Mouse (Mus musculus) MEL (cell line): ENCODE measurements around the gene Macf1. TPM values are rescaled to one million over a fixed set of nuclear protein-coding genes. Genes with fewer than 3 reads are reported as not detected.

Experiments used
- DNase-seq: peaks from one replicate; pipeline ENCODE4 v3.0.0; 2011; ENCODE audit warnings: low read depth, low spot score
- H3K27ac ChIP-seq: 2 replicates; pipeline ENCODE4 v1.5.1; 2012; ENCODE audit warnings: low read depth, mild to moderate bottlenecking, control low read depth, low read length, moderate library complexity; ENCODE audit not compliant: control insufficient read depth
- H3K27me3 ChIP-seq, 2 experiments: fragments of 150-350 bp in 1 of 2; sonication (generic) in 1 of 2; 2 replicates each; pipeline ENCODE4 v1.6.1; 2012; ENCODE audit warnings: low read length in 2 of 2, mild to moderate bottlenecking in 2 of 2, improper control_type of control experiment in 1 of 2, moderate library complexity in 1 of 2; ENCODE audit not compliant: insufficient read depth in 2 of 2, control insufficient read depth in 1 of 2
- H3K36me3 ChIP-seq, 2 experiments: 2 replicates each; pipeline ENCODE4 v1.6.1; 2012 to 2014; ENCODE audit warnings: low read length in 2 of 2, improper control_type of control experiment in 1 of 2, inconsistent platforms in 1 of 2, mild to moderate bottlenecking in 1 of 2; ENCODE audit not compliant: insufficient read depth in 2 of 2, control insufficient read depth in 1 of 2
- H3K4me1 ChIP-seq, 2 experiments: fragments of 150-350 bp in 1 of 2; sonication (generic) in 1 of 2; 2 replicates each; pipeline ENCODE4 v1.6.1; 2012; ENCODE audit warnings: low read length in 2 of 2, improper control_type of control experiment in 1 of 2, mild to moderate bottlenecking in 1 of 2; ENCODE audit not compliant: insufficient read depth in 2 of 2, control insufficient read depth in 1 of 2
- H3K4me3 ChIP-seq, 2 experiments: fragments of 150-350 bp in 1 of 2; sonication (generic) in 1 of 2; 2 replicates each; pipeline ENCODE4 v1.5.1; 2012; ENCODE audit warnings: low read depth in 2 of 2, low read length in 2 of 2, mild to moderate bottlenecking in 2 of 2, moderate library complexity in 2 of 2, control low read depth in 1 of 2, improper control_type of control experiment in 1 of 2; ENCODE audit not compliant: control insufficient read depth in 1 of 2, insufficient read depth in 1 of 2
- H3K79me2 ChIP-seq: 2 replicates; pipeline ENCODE4 v1.6.1; 2012; ENCODE audit warnings: mild to moderate bottlenecking, low read length, moderate library complexity; ENCODE audit not compliant: control insufficient read depth, poor library complexity, insufficient read depth
- H3K9ac ChIP-seq: 2 replicates; pipeline ENCODE4 v1.6.1; 2012; ENCODE audit warnings: low read depth, mild to moderate bottlenecking, control low read depth, low read length, moderate library complexity; ENCODE audit not compliant: control insufficient read depth, poor library complexity, severe bottlenecking
- H3K9me3 ChIP-seq: fragments of 150-350 bp; sonication (generic); replicated peaks from 2 replicates; pipeline ENCODE4 v1.6.1; 2012; ENCODE audit warnings: mild to moderate bottlenecking, low read length, improper control_type of control experiment, moderate library complexity; ENCODE audit not compliant: insufficient read depth
- BHLHE40 ChIP-seq: IDR thresholded peaks from 2 replicates; pipeline ENCODE4 v1.6.1; 2012; ENCODE audit warnings: low read depth, mild to moderate bottlenecking, inconsistent platforms, low read length, improper control_type of control experiment, borderline replicate concordance
- CHD1 ChIP-seq: IDR thresholded peaks from 2 replicates; pipeline ENCODE4 v1.6.1; 2012; ENCODE audit warnings: low read depth, mild to moderate bottlenecking, inconsistent platforms, low read length, improper control_type of control experiment
- CHD2 ChIP-seq: IDR thresholded peaks from 2 replicates; pipeline ENCODE4 v1.6.1; 2011; ENCODE audit warnings: low read length, improper control_type of control experiment
- ELF1 ChIP-seq: IDR thresholded peaks from 2 replicates; pipeline ENCODE4 v1.6.1; 2014; ENCODE audit warnings: low read depth, mild to moderate bottlenecking, inconsistent platforms, low read length, improper control_type of control experiment, moderate library complexity
- EP300 ChIP-seq, 2 experiments: IDR thresholded peaks; 2 replicates each; pipeline ENCODE4 v1.6.1; 2011; ENCODE audit warnings: improper control_type of control experiment in 2 of 2, low read length in 2 of 2, low read depth in 1 of 2, mild to moderate bottlenecking in 1 of 2
- ETS1 ChIP-seq: IDR thresholded peaks from 2 replicates; pipeline ENCODE4 v1.6.1; 2012; ENCODE audit warnings: low read depth, mild to moderate bottlenecking, inconsistent platforms, low read length, improper control_type of control experiment, moderate library complexity
- HCFC1 ChIP-seq: IDR thresholded peaks from 2 replicates; pipeline ENCODE4 v1.6.1; 2012; ENCODE audit warnings: low read depth, mild to moderate bottlenecking, inconsistent platforms, low read length, improper control_type of control experiment, moderate library complexity
- JUND ChIP-seq: IDR thresholded peaks from 2 replicates; pipeline ENCODE4 v1.6.1; 2011; ENCODE audit warnings: low read depth, mild to moderate bottlenecking, improper control_type of control experiment, low read length
- MAX ChIP-seq: IDR thresholded peaks from 2 replicates; pipeline ENCODE4 v1.6.1; 2011; ENCODE audit warnings: low read length, improper control_type of control experiment
- MEF2A ChIP-seq: IDR thresholded peaks from 2 replicates; pipeline ENCODE4 v1.6.1; 2014; ENCODE audit warnings: low read depth, mild to moderate bottlenecking, inconsistent platforms, low read length, improper control_type of control experiment; ENCODE audit not compliant: poor library complexity, insufficient replicate concordance, severe bottlenecking; ENCODE audit errors: extremely low read depth
- MYB ChIP-seq: IDR thresholded peaks from 2 replicates; pipeline ENCODE4 v1.6.1; 2011; ENCODE audit warnings: mild to moderate bottlenecking, low read depth, low read length, improper control_type of control experiment
- MYC ChIP-seq: IDR thresholded peaks from 2 replicates; pipeline ENCODE4 v1.6.1; 2011; ENCODE audit warnings: low read depth, mild to moderate bottlenecking, low read length, improper control_type of control experiment, moderate library complexity
- POLR2A ChIP-seq, 2 experiments: IDR thresholded peaks; 2 replicates each; pipeline ENCODE4 v1.6.1; 2011 to 2012; ENCODE audit warnings: low read length in 2 of 2, mild to moderate bottlenecking in 2 of 2, control low read depth in 1 of 2, improper control_type of control experiment in 1 of 2, low read depth in 1 of 2, moderate library complexity in 1 of 2; ENCODE audit not compliant: control insufficient read depth in 1 of 2, insufficient read depth in 1 of 2, poor library complexity in 1 of 2
- TAL1 ChIP-seq: IDR thresholded peaks from 2 replicates; pipeline ENCODE4 v1.6.1; 2012; ENCODE audit warnings: mild to moderate bottlenecking, inconsistent platforms, low read length, moderate library complexity, mixed read lengths
- TCF12 ChIP-seq: IDR thresholded peaks from 2 replicates; pipeline ENCODE4 v1.6.1; 2014; ENCODE audit warnings: low read depth, mild to moderate bottlenecking, inconsistent platforms, low read length, improper control_type of control experiment, moderate library complexity
- ZKSCAN1 ChIP-seq: IDR thresholded peaks from 2 replicates; pipeline ENCODE4 v1.6.1; 2012; ENCODE audit warnings: low read depth, mild to moderate bottlenecking, inconsistent platforms, low read length, improper control_type of control experiment, moderate library complexity
- polyA plus RNA-seq, 2 experiments: library from polyadenylated mRNA; stranded (reverse) in 1 of 2; unstranded in 1 of 2; fragments of >175 nt in 1 of 2; fragments of >200 nt in 1 of 2; gene quantifications; 2 replicates each; pipeline versions ENCODE4 v1.2.1 to v1.2.4; 2012; ENCODE audit warnings: low replicate concordance in 2 of 2, low read depth in 1 of 2; ENCODE audit not compliant: insufficient read length in 2 of 2, insufficient read depth in 1 of 2, missing spikeins in 1 of 2
- total RNA-seq: library from RNA; depleted of rRNA; stranded (reverse); fragments of 300-350 nt; gene quantifications from 2 replicates; pipeline ENCODE4 v1.2.3, GENCODE M21; 2012

The Macf1 gene
- total and polyA plus RNA-seq, 3 experiments = 18.5 to 71.4 (median 60.8) TPM

DNA sequence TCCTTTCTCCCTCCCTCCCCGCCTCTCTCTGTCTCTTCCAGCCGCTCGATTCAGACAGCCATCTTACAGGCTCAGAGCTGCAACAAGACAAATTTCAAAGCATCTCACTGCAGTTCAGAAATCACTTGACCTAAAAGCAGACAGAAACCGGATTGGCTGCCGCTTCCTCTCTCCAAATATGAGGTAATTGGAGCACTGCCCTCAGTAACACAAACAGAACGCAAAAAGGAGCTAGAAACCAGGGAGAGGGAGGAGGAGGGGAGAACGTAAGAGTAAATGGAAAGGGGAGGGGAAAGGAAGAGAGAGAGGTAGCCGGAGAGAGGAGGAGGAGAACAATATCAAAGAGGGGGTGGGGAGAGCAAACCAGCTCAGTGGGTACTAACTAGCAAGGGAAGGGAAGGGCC is 156.6 kb downstream of the Macf1 start:
- Histone ChIP-seq H3K4me1 (no peaks in the 10 kb centered on the region), H3K27me3 (no peaks in the 10 kb centered on the region), H3K9me3 (no peaks in the 10 kb centered on the region), H3K4me3 (no peak overlapping the region), H3K36me3 (no peaks in the 10 kb centered on the region), H3K9ac (no peak overlapping the region), H3K79me2 (no peaks in the 10 kb centered on the region), H3K27ac (no peak overlapping the region)
- TF ChIP-seq ETS1 = no peak
- no peak for DNase-seq

DNA sequence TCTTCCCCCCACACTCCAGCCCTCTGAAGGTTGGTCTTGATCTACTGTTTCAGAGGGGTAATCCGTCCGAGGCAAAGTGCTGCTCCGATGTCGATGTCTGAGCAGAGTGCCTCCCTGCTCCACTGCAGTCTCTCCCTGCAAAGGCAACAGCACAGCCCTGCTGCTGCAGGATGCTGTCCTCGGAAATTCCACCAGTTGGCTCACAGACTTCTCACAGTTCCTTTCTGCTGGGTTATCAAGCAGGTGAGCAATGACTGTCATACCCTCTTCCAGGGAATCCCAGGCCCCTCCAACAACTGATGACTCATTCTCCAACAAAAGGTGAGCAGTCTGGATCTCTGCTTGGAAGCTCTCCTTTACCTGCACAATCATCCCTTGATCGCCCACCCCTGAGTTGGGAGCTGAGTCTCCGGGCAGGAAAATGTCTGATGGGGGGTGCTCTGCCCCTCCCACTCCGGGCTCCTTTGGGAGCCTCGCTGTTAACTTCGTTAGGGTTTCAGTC is 157.3 kb downstream of the Macf1 start:
- no peaks in the 10 kb centered on the region for H3K79me2 ChIP-seq
- no peak for DNase-seq
- no peaks in the 10 kb centered on the region for H3K36me3 ChIP-seq
- H3K27me3 ChIP-seq = no peaks in the 10 kb centered on the region
- TF ChIP-seq TCF12 = no peak
- TF ChIP-seq CHD2 = no peak
- no peak for TF ChIP-seq CHD1
- no peak for TF ChIP-seq MYC
- TF ChIP-seq POLR2A (IDR thresholded peaks at IDR 0.05; ENCODE audit: control insufficient read depth in 1 of 2, insufficient read depth in 1 of 2, low read depth in 1 of 2, low read length in 2 of 2, poor library complexity in 1 of 2) = no peak
- no peak for TF ChIP-seq EP300 (IDR thresholded peaks at IDR 0.05; ENCODE audit: low read depth in 1 of 2, low read length in 2 of 2)
- no peak for TF ChIP-seq JUND
- no peak for TF ChIP-seq HCFC1
- no peak for TF ChIP-seq MAX
- no peak for TF ChIP-seq MEF2A
- TF ChIP-seq BHLHE40 = no peak
- TF ChIP-seq MYB = no peak
- TF ChIP-seq ELF1 = no peak
- no peak for TF ChIP-seq ZKSCAN1
- no peak for TF ChIP-seq ETS1
- no peak for TF ChIP-seq TAL1
- no peak overlapping the region for H3K4me3 ChIP-seq
- H3K9ac ChIP-seq = no peak overlapping the region
- H3K9me3 ChIP-seq = no peaks in the 10 kb centered on the region
- H3K27ac ChIP-seq = no peak overlapping the region
- H3K4me1 ChIP-seq = no peaks in the 10 kb centered on the region
